Mouse (Mus musculus) MEL (cell line): ENCODE results near the gene Fam107b. TPM values are rescaled to one million over a fixed set of nuclear protein-coding genes. Genes with fewer than 3 reads are reported as not detected.

Experiments
- DNase-seq: peaks from one replicate; pipeline ENCODE4 v3.0.0; 2011; ENCODE audit warnings: low read depth, low spot score
- H3K27ac ChIP-seq: 2 replicates; pipeline ENCODE4 v1.5.1; 2012; ENCODE audit warnings: low read depth, mild to moderate bottlenecking, control low read depth, low read length, moderate library complexity; ENCODE audit not compliant: control insufficient read depth
- H3K27me3 ChIP-seq, 2 experiments: fragments of 150-350 bp in 1 of 2; sonication (generic) in 1 of 2; 2 replicates each; pipeline ENCODE4 v1.6.1; 2012; ENCODE audit warnings: low read length in 2 of 2, mild to moderate bottlenecking in 2 of 2, improper control_type of control experiment in 1 of 2, moderate library complexity in 1 of 2; ENCODE audit not compliant: insufficient read depth in 2 of 2, control insufficient read depth in 1 of 2
- H3K36me3 ChIP-seq, 2 experiments: 2 replicates each; pipeline ENCODE4 v1.6.1; 2012 to 2014; ENCODE audit warnings: low read length in 2 of 2, improper control_type of control experiment in 1 of 2, inconsistent platforms in 1 of 2, mild to moderate bottlenecking in 1 of 2; ENCODE audit not compliant: insufficient read depth in 2 of 2, control insufficient read depth in 1 of 2
- H3K4me1 ChIP-seq, 2 experiments: fragments of 150-350 bp in 1 of 2; sonication (generic) in 1 of 2; 2 replicates each; pipeline ENCODE4 v1.6.1; 2012; ENCODE audit warnings: low read length in 2 of 2, improper control_type of control experiment in 1 of 2, mild to moderate bottlenecking in 1 of 2; ENCODE audit not compliant: insufficient read depth in 2 of 2, control insufficient read depth in 1 of 2
- H3K4me3 ChIP-seq, 2 experiments: fragments of 150-350 bp in 1 of 2; sonication (generic) in 1 of 2; 2 replicates each; pipeline ENCODE4 v1.5.1; 2012; ENCODE audit warnings: low read depth in 2 of 2, low read length in 2 of 2, mild to moderate bottlenecking in 2 of 2, moderate library complexity in 2 of 2, control low read depth in 1 of 2, improper control_type of control experiment in 1 of 2; ENCODE audit not compliant: control insufficient read depth in 1 of 2, insufficient read depth in 1 of 2
- H3K79me2 ChIP-seq: 2 replicates; pipeline ENCODE4 v1.6.1; 2012; ENCODE audit warnings: mild to moderate bottlenecking, low read length, moderate library complexity; ENCODE audit not compliant: control insufficient read depth, poor library complexity, insufficient read depth
- H3K9ac ChIP-seq: 2 replicates; pipeline ENCODE4 v1.6.1; 2012; ENCODE audit warnings: low read depth, mild to moderate bottlenecking, control low read depth, low read length, moderate library complexity; ENCODE audit not compliant: control insufficient read depth, poor library complexity, severe bottlenecking
- H3K9me3 ChIP-seq: fragments of 150-350 bp; sonication (generic); replicated peaks from 2 replicates; pipeline ENCODE4 v1.6.1; 2012; ENCODE audit warnings: mild to moderate bottlenecking, low read length, improper control_type of control experiment, moderate library complexity; ENCODE audit not compliant: insufficient read depth
- BHLHE40 ChIP-seq: IDR thresholded peaks from 2 replicates; pipeline ENCODE4 v1.6.1; 2012; ENCODE audit warnings: low read depth, mild to moderate bottlenecking, inconsistent platforms, low read length, improper control_type of control experiment, borderline replicate concordance
- ETS1 ChIP-seq: IDR thresholded peaks from 2 replicates; pipeline ENCODE4 v1.6.1; 2012; ENCODE audit warnings: low read depth, mild to moderate bottlenecking, inconsistent platforms, low read length, improper control_type of control experiment, moderate library complexity
- GABPA ChIP-seq: IDR thresholded peaks from 2 replicates; pipeline ENCODE4 v1.6.1; 2012; ENCODE audit warnings: low read depth, mild to moderate bottlenecking, inconsistent platforms, low read length, improper control_type of control experiment, moderate library complexity
- HCFC1 ChIP-seq: IDR thresholded peaks from 2 replicates; pipeline ENCODE4 v1.6.1; 2012; ENCODE audit warnings: low read depth, mild to moderate bottlenecking, inconsistent platforms, low read length, improper control_type of control experiment, moderate library complexity
- MAZ ChIP-seq: IDR thresholded peaks from 2 replicates; pipeline ENCODE4 v1.6.1; 2012; ENCODE audit warnings: low read depth, mild to moderate bottlenecking, inconsistent platforms, low read length, improper control_type of control experiment
- NRF1 ChIP-seq: IDR thresholded peaks from 2 replicates; pipeline ENCODE4 v1.6.1; 2014; ENCODE audit warnings: low read depth, mild to moderate bottlenecking, inconsistent platforms, low read length, improper control_type of control experiment, moderate library complexity; ENCODE audit not compliant: poor library complexity, insufficient read depth, severe bottlenecking
- POLR2A ChIP-seq, 2 experiments: IDR thresholded peaks; 2 replicates each; pipeline ENCODE4 v1.6.1; 2011 to 2012; ENCODE audit warnings: low read length in 2 of 2, mild to moderate bottlenecking in 2 of 2, control low read depth in 1 of 2, improper control_type of control experiment in 1 of 2, low read depth in 1 of 2, moderate library complexity in 1 of 2; ENCODE audit not compliant: control insufficient read depth in 1 of 2, insufficient read depth in 1 of 2, poor library complexity in 1 of 2
- POLR2AphosphoS2 ChIP-seq: IDR thresholded peaks from 2 replicates; pipeline ENCODE4 v1.6.1; 2011; ENCODE audit warnings: low read length, improper control_type of control experiment
- TCF12 ChIP-seq: IDR thresholded peaks from 2 replicates; pipeline ENCODE4 v1.6.1; 2014; ENCODE audit warnings: low read depth, mild to moderate bottlenecking, inconsistent platforms, low read length, improper control_type of control experiment, moderate library complexity
- UBTF ChIP-seq: IDR thresholded peaks from 2 replicates; pipeline ENCODE4 v1.6.1; 2012; ENCODE audit warnings: low read depth, mild to moderate bottlenecking, inconsistent platforms, low read length, improper control_type of control experiment, moderate library complexity, borderline replicate concordance; ENCODE audit not compliant: insufficient read depth
- ZC3H11A ChIP-seq: IDR thresholded peaks from 2 replicates; pipeline ENCODE4 v1.6.1; 2012; ENCODE audit warnings: low read depth, mild to moderate bottlenecking, inconsistent platforms, low read length, improper control_type of control experiment
- ZNF384 ChIP-seq: IDR thresholded peaks from 2 replicates; pipeline ENCODE4 v1.6.1; 2012; ENCODE audit warnings: low read depth, mild to moderate bottlenecking, inconsistent platforms, low read length, improper control_type of control experiment
- polyA plus RNA-seq, 2 experiments: library from polyadenylated mRNA; stranded (reverse) in 1 of 2; unstranded in 1 of 2; fragments of >175 nt in 1 of 2; fragments of >200 nt in 1 of 2; gene quantifications; 2 replicates each; pipeline versions ENCODE4 v1.2.1 to v1.2.4; 2012; ENCODE audit warnings: low replicate concordance in 2 of 2, low read depth in 1 of 2; ENCODE audit not compliant: insufficient read length in 2 of 2, insufficient read depth in 1 of 2, missing spikeins in 1 of 2
- total RNA-seq: library from RNA; depleted of rRNA; stranded (reverse); fragments of 300-350 nt; gene quantifications from 2 replicates; pipeline ENCODE4 v1.2.3, GENCODE M21; 2012

Fam107b gene
- total and polyA plus RNA-seq, 3 experiments = 10.0 to 15.5 TPM; not detected in 1

DNA sequence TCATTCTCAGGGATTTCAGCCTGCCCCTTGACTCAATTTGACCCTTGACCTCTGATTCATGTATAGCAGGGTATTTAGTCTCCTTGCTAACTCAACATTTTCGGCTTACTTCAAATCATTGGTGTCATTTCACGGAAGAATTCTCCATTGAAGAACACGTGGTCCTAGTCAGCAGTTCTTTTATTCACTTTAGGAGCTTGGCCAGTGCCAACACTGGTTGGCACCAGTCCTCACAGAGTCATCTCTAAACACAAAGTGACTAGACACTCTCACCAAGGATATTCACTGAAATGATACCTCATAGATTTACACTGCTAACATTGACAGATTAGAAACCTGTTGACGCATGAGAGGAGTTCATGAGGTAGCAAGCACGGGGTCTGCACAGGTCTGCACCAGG is 32.9 kb downstream of the Fam107b start:
- H3K9ac ChIP-seq = no peak overlapping the region
- peaks cover 0 to under 1% of the 10 kb centered on the region in 2 experiments; a peak in 1 of 4 replicates for H3K36me3 ChIP-seq
- H3K27me3 ChIP-seq = no peaks in the 10 kb centered on the region
- no peak overlapping the region for H3K4me3 ChIP-seq
- no peaks in the 10 kb centered on the region for H3K79me2 ChIP-seq
- no peaks in the 10 kb centered on the region for H3K9me3 ChIP-seq
- peaks cover 0 to 4% of the 10 kb centered on the region in 2 experiments; a peak in 1 of 4 replicates for H3K4me1 ChIP-seq
- no peak overlapping the region for H3K27ac ChIP-seq
- no peak for TF ChIP-seq MAZ
- TF ChIP-seq POLR2A (IDR thresholded peaks at IDR 0.05; ENCODE audit: control insufficient read depth in 1 of 2, insufficient read depth in 1 of 2, low read depth in 1 of 2, low read length in 2 of 2, poor library complexity in 1 of 2) = no peak
- no peak for TF ChIP-seq HCFC1
- TF ChIP-seq GABPA = no peak
- DNase-seq = no peak

GRCm38 (mm10) chr2:3608868-3609854 is 38.9 kb downstream of the Fam107b start:
- Histone ChIP-seq H3K9ac (no peak overlapping the region), H3K27me3 (no peaks in the 10 kb centered on the region), H3K4me1 (no peaks in the 10 kb centered on the region), H3K4me3 (no peak overlapping the region), H3K27ac (no peak overlapping the region), H3K79me2 (no peaks in the 10 kb centered on the region), H3K36me3 (no peaks in the 10 kb centered on the region), H3K9me3 (no peaks in the 10 kb centered on the region)
- no peak for TF ChIP-seq TCF12
- TF ChIP-seq MAZ = no peak
- no peak for TF ChIP-seq ZC3H11A
- no peak for TF ChIP-seq POLR2A (IDR thresholded peaks at IDR 0.05; ENCODE audit: control insufficient read depth in 1 of 2, insufficient read depth in 1 of 2, low read depth in 1 of 2, low read length in 2 of 2, poor library complexity in 1 of 2)
- TF ChIP-seq BHLHE40 = no peak
- TF ChIP-seq POLR2AphosphoS2 = no peak
- no peak for TF ChIP-seq GABPA
- TF ChIP-seq ZNF384 = no peak
- DNase-seq = no peak

GRCm38 (mm10) chr2:3618446-3618845 is 48.2 kb downstream of the Fam107b start:
- Histone ChIP-seq H3K4me3 (no peak overlapping the region), H3K27ac (no peak overlapping the region), H3K9ac (no peak overlapping the region), H3K27me3 (no peaks in the 10 kb centered on the region; a peak in 1 of 4 replicates), H3K36me3 (peaks cover 0 to 2% of the 10 kb centered on the region in 2 experiments; a peak in 2 of 4 replicates), H3K4me1 (peaks cover 0 to 5% of the 10 kb centered on the region in 2 experiments; a peak in 3 of 4 replicates), H3K9me3 (no peaks in the 10 kb centered on the region), H3K79me2 (no peaks in the 10 kb centered on the region)
- DNase-seq = no peak
- TF ChIP-seq NRF1 = no peak
- no peak for TF ChIP-seq UBTF
- TF ChIP-seq ETS1 = no peak
- TF ChIP-seq GABPA = no peak
